ENCODE assay signal across 8 mouse cellular contexts in the genomic region with DNA sequence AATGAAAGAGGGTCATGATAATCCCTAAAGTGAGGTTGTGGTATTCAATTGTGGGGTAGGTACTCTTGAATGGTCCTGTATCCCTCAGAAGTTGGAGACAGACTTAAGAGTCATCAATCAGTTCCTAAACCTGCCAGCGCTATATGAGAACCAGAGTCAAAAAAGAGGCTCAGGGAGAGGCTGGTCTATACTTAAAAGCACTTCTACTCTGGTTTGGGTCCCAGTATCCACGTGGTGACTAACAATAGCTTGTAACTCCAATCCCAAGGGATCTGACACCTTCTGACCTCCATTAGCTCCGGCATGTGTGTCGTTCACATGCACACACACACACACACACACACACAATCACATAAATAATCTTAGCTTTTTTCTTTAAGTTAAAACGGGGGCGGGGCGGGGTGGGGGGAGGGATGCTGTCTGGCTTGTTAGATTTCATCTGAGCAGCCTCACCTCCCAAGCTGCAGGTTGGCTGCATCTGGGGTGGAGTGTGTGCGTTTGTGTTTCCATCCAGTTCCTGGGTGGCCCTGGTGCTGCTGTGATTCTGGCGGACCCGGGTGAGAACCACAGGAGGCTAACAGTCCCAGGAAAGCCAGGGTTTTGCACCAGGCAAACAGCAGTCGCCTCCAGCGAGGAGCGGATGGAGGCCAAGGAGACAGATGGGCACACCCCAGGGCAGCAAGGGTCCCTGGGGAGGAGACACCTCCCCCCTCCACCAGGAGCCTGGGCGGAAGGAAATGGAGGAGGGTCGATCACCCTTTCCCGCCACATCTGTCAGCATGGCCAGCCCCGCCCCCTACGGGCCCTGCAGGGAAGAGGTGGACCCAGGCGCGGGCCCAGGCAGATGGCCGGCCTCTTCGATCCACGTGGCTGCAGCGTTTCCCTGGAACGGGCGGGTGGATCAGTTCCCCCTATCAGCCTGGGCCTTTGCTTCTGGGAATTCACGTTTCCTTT. TPM values are rescaled to one million over a fixed set of nuclear protein-coding genes. Genes with fewer than 3 reads are reported as not detected.
A peak's percentile ranks its signal among the peaks of the same experiment; 100 is the strongest.
DNase-seq lines count a peak whose midpoint lies in the region; ATAC-seq and TF ChIP-seq lines count a peak whose summit lies in the region.

No protein-coding gene starts in this region.

- H3K4me2 ChIP-seq in CH12.LX (ENCODE audit: insufficient read depth, low read depth, poor library complexity, severe bottlenecking): peak overlapping the region; percentile 94
- peak overlapping the region; percentile 79 for H3K4me2 ChIP-seq in heart, embryonic 15.5 days

- H3K9ac ChIP-seq in CH12.LX (ENCODE audit: insufficient read depth, low read depth): peak overlapping the region; percentile 87
- H3K9ac ChIP-seq in heart, embryonic 15.5 days: peak overlapping the region; percentile 53

- H3K4me3 ChIP-seq in CH12.LX (replicated peaks in 1 of 3; ENCODE audit: low read depth in 2 of 3, low read length in 2 of 3, poor library complexity in 1 of 3): peak overlapping the region; percentile 51 to 60 (median 55)
- H3K4me3 ChIP-seq in bone marrow macrophage, adult 2 months (ENCODE audit: insufficient read depth, low read length): peak overlapping the region; percentile 33
- H3K4me3 ChIP-seq in heart, embryonic 15.5 days: peak overlapping the region; percentile 42

- peak; percentile 77; the same call in 1 of the 2 replicates for TF ChIP-seq EP300 in CH12.LX (IDR thresholded peaks at IDR 0.05; ENCODE audit: low read length)

- 1% methylated on average over 27 of the region's 27 CpGs for WGBS in heart, embryonic 15.5 days

- peak overlapping the region; percentile 96 for H3K27ac ChIP-seq in CH12.LX (ENCODE audit: insufficient read depth, low read depth)
- H3K27ac ChIP-seq in bone marrow macrophage, adult 2 months (ENCODE audit: insufficient read depth, low read depth, low read length): peak overlapping the region; percentile 64
- H3K27ac ChIP-seq in heart, embryonic 15.5 days: peak overlapping the region; percentile 82

- in situ Hi-C loops in CH12.LX (cut with MboI; ENCODE audit: low pct_ligation_motif_present, low pct_unique_long_range_greater_than_20kb, low sequenced_read_pairs): loop anchor here (5.0 kb wide), 2 partner anchors 35 to 95 kb away; a partner anchor contains a TSS

- TF ChIP-seq POLR2A in CH12.LX (IDR thresholded peaks at IDR 0.05; ENCODE audit: low read depth, low read length): peak; percentile 68
- no peak for TF ChIP-seq POLR2A in bone marrow macrophage, adult 2 months (IDR thresholded peaks at IDR 0.05; ENCODE audit: borderline replicate concordance, low read depth, low read length)

- no peak; a peak in 1 of 4 replicates for TF ChIP-seq CTCF in CH12.LX (conservative IDR thresholded peaks at IDR 0.05 in 1 of 2, IDR thresholded peaks at IDR 0.05 in 1 of 2; ENCODE audit: low read depth in 2 of 2, low read length in 2 of 2)
- no peak for TF ChIP-seq CTCF in bone marrow macrophage, adult 2 months (IDR thresholded peaks at IDR 0.05; ENCODE audit: low read depth, low read length)

- H3K36me3 ChIP-seq in CH12.LX (replicated peaks in 1 of 2; ENCODE audit: control insufficient read depth in 1 of 2, insufficient read depth in 1 of 2, low read length in 1 of 2): no peaks in the 10 kb centered on the region
- no peaks in the 10 kb centered on the region for H3K36me3 ChIP-seq in heart, embryonic 15.5 days

- no peaks in the 10 kb centered on the region for H3K79me2 ChIP-seq in CH12.LX (replicated peaks; ENCODE audit: control insufficient read depth, extremely low read depth, insufficient read depth, poor library complexity, severe bottlenecking)

- no peaks in the 10 kb centered on the region for H3K27me3 ChIP-seq in CH12.LX (replicated peaks)
- no peaks in the 10 kb centered on the region for H3K27me3 ChIP-seq in heart, embryonic 15.5 days

- dilution Hi-C loops in CH12.LX (cut with MboI; ENCODE audit: extremely low pct_ligation_motif_present, extremely low pct_unique_long_range_greater_than_20kb, low sequenced_read_pairs): no loop called here

- H3K9me3 ChIP-seq in CH12.LX (replicated peaks; ENCODE audit: low read length): no peaks in the 10 kb centered on the region
- no peaks in the 10 kb centered on the region for H3K9me3 ChIP-seq in heart, embryonic 15.5 days (replicated peaks)

- peak; percentile 37 for ATAC-seq in erythroblast, adult 5-6 weeks (replicated peaks; ENCODE audit: low FRiP score, poor library complexity, severe bottlenecking)
- ATAC-seq in heart, embryonic 15.5 days (replicated peaks; ENCODE audit: insufficient number of reproducible peaks, insufficient read depth, low FRiP score, low read depth): peak; percentile 73

- peak; percentile 96 for DNase-seq in CH12.LX (ENCODE audit: extremely low read depth)
- peak; percentile 92 for DNase-seq in kidney, postnatal 10 days
- DNase-seq in lung, postnatal 10 days: peak; percentile 90
- peak; percentile 33 for DNase-seq in retina, adult 2 months (ENCODE audit: low read depth, low spot score)
- peak; percentile 70 to 81 for DNase-seq in urinary bladder, adult 18-20 months (ENCODE audit: low spot score in 2 of 2)

- peaks cover 25 to 67% of the 10 kb centered on the region in 2 experiments for H3K4me1 ChIP-seq in CH12.LX (ENCODE audit: control insufficient read depth in 1 of 2, insufficient read depth in 2 of 2)
- H3K4me1 ChIP-seq in bone marrow macrophage, adult 2 months (ENCODE audit: control insufficient read depth, insufficient read depth, low read length): peaks cover 58% of the 10 kb centered on the region
- peaks cover 32% of the 10 kb centered on the region for H3K4me1 ChIP-seq in heart, embryonic 15.5 days (replicated peaks)

- TF ChIP-seq RAD21 in CH12.LX (IDR thresholded peaks at IDR 0.05; ENCODE audit: low read depth, low read length): no peak; the same call in none of the 2 replicates

TF ChIP-seq in CH12.LX, 34 proteins besides CTCF, POLR2A, EP300 and RAD21 (continues in another document):
- no peak for TF ChIP-seq ZMIZ1 (IDR thresholded peaks at IDR 0.05; ENCODE audit: low read depth, low read length)
- peak; percentile 6; the same call in 1 of the 2 replicates for TF ChIP-seq SMC3 (IDR thresholded peaks at IDR 0.05; ENCODE audit: low read depth, low read length)
- TF ChIP-seq KAT2A (IDR thresholded peaks at IDR 0.05; ENCODE audit: insufficient replicate concordance, low read length): peak; percentile 73
- TF ChIP-seq POLR2AphosphoS2 (IDR thresholded peaks at IDR 0.05; ENCODE audit: low read depth, low read length): no peak
- peak; percentile 98 for TF ChIP-seq MYC (IDR thresholded peaks at IDR 0.05; ENCODE audit: low read depth, low read length)
- TF ChIP-seq TCF12 (IDR thresholded peaks at IDR 0.05; ENCODE audit: low read depth, low read length): peak; percentile 96
- TF ChIP-seq MAX (IDR thresholded peaks at IDR 0.05; ENCODE audit: low read length): peak; percentile 97
- TF ChIP-seq CHD1 (IDR thresholded peaks at IDR 0.05; ENCODE audit: low read depth, low read length): 0 out of 2 replicates have a peak, but pooled peaks have one; percentile 59
- no peak; the same call in 1 of the 2 replicates for TF ChIP-seq TBP (conservative IDR thresholded peaks at IDR 0.05; ENCODE audit: low read depth, low read length)
- peak; percentile 45; the same call in 1 of the 2 replicates for TF ChIP-seq NELFE (IDR thresholded peaks at IDR 0.05; ENCODE audit: low read depth, low read length)
- TF ChIP-seq SIN3A (IDR thresholded peaks at IDR 0.05; ENCODE audit: low read length): peak; percentile 87
- no peak for TF ChIP-seq ZC3H11A (IDR thresholded peaks at IDR 0.05; ENCODE audit: low read depth, low read length)
- no peak for TF ChIP-seq GABPA (IDR thresholded peaks at IDR 0.05; ENCODE audit: insufficient replicate concordance, low read depth, low read length)
- peak; percentile 83 for TF ChIP-seq CHD2 (IDR thresholded peaks at IDR 0.05; ENCODE audit: low read length)
- 0 out of 2 replicates have a peak, but pooled peaks have one; percentile 29 for TF ChIP-seq RCOR1 (conservative IDR thresholded peaks at IDR 0.05; ENCODE audit: low read depth, low read length)
- peak; percentile 70 for TF ChIP-seq IRF4 (IDR thresholded peaks at IDR 0.05; ENCODE audit: low read depth, low read length)
- peak; percentile 76 for TF ChIP-seq BHLHE40 (IDR thresholded peaks at IDR 0.05; ENCODE audit: low read depth, low read length)
- no peak; the same call in 1 of the 2 replicates for TF ChIP-seq HCFC1 (IDR thresholded peaks at IDR 0.05; ENCODE audit: low read depth, low read length)
- peak; percentile 96; the same call in 1 of the 2 replicates for TF ChIP-seq E2F4 (IDR thresholded peaks at IDR 0.05; ENCODE audit: insufficient replicate concordance, low read depth, low read length)
- TF ChIP-seq ELF1 (IDR thresholded peaks at IDR 0.05; ENCODE audit: low read depth, low read length): peak; percentile 75
- peak; percentile 47; the same call in 1 of the 2 replicates for TF ChIP-seq USF1 (IDR thresholded peaks at IDR 0.05; ENCODE audit: low read depth, low read length)
- no peak for TF ChIP-seq PAX5 (IDR thresholded peaks at IDR 0.05; ENCODE audit: low read length)
- 0 out of 2 replicates have a peak, but pooled peaks have one; percentile 27 for TF ChIP-seq ZNF384 (IDR thresholded peaks at IDR 0.05; ENCODE audit: low read depth, low read length)
- TF ChIP-seq MAZ (IDR thresholded peaks at IDR 0.05; ENCODE audit: low read depth, low read length): peak; percentile 85
- no peak for TF ChIP-seq JUND (conservative IDR thresholded peaks at IDR 0.05; ENCODE audit: low read depth, low read length)

RNA-seq across cellular contexts. Expression of a gene that starts 37.0 kb away (rescaled TPM):
- total RNA-seq in CH12.LX (2012; rRNA removed): 48.3 and 67.6 TPM in 2 replicates
- total RNA-seq in CH12.LX (2014; rRNA removed): 41.7 and 41.9 TPM in 2 replicates
- polyA plus RNA-seq in CH12.LX (2012; ENCODE audit: insufficient read length, low read depth): 49.2 and 54.4 TPM in 2 replicates
- polyA plus RNA-seq in bone marrow macrophage, adult 2 months (2012; ENCODE audit: insufficient read depth, insufficient read length, missing spikeins): 136 and 152 TPM in 2 replicates
- total RNA-seq in erythroblast, adult 5-6 weeks (2015; ENCODE audit: low replicate concordance): 3.3 TPM in 2 replicates
- 2.5 and 4.3 TPM in 2 replicates for total RNA-seq in erythroblast, adult 5-6 weeks (2017; ENCODE audit: low replicate concordance)
- polyA plus RNA-seq in heart, embryonic 15.5 days (2015; fragmentation: Nextera tagmentation; extraction: Ambion mirVana): 3.0 and 7.0 TPM in 2 replicates

RNA-seq across cellular contexts. Expression of a gene that starts 50.0 kb away (rescaled TPM):
- 139 and 143 TPM in 2 replicates for total RNA-seq in CH12.LX (2012; rRNA removed)
- total RNA-seq in CH12.LX (2014; rRNA removed): 56.8 and 66.1 TPM in 2 replicates
- polyA plus RNA-seq in CH12.LX (2012; ENCODE audit: insufficient read length, low read depth): 102 and 110 TPM in 2 replicates
- 129 and 138 TPM in 2 replicates for polyA plus RNA-seq in bone marrow macrophage, adult 2 months (2012; ENCODE audit: insufficient read depth, insufficient read length, missing spikeins)
- total RNA-seq in erythroblast, adult 5-6 weeks (2015; ENCODE audit: low replicate concordance): 19.2 and 28.0 TPM in 2 replicates
- total RNA-seq in erythroblast, adult 5-6 weeks (2017; ENCODE audit: low replicate concordance): 19.1 and 31.1 TPM in 2 replicates
- polyA plus RNA-seq in heart, embryonic 15.5 days (2015; fragmentation: Nextera tagmentation; extraction: Ambion mirVana): 224 and 299 TPM in 2 replicates

Comparison
In these comparisons a context has a peak if more than half of its experiments do, and no peak if none do; other contexts are left out.
1. Peak in every context shown above with its lines: DNase-seq, ATAC-seq, H3K4me3 ChIP-seq and H3K27ac ChIP-seq.
2. DNase-seq: peak in every context shown above with its lines; median percentile 96 in CH12.LX; 92 in kidney, postnatal 10 days; 90 in lung, postnatal 10 days; 76 in urinary bladder, adult 18-20 months; 33 in retina, adult 2 months.